In the genomic region with DNA sequence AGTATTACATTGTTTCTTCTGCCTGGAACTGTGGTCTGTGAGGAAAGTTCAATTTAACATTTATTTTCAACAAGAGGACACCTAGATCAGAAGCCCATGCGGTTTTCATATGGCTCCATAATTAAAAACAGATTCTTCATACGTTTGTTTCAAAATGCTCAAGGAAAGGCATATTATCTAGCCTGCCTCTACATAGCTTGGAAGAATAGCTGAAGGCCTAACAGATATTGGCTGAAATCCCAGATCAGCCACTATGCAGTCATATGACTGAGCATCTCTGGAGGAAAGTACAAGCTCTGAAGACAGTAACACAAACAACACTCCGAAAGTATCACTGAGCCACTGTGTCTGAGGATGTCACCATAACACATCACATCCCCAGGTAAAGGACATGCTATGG, we compare ENCODE assay signal across 19 mouse cellular contexts.
DNase-seq lines count a peak whose midpoint lies in the region; ATAC-seq and TF ChIP-seq lines count a peak whose summit lies in the region.
"Had no signal": no experiment of that assay in that cellular context is flagged by ENCODE, and none has a peak within 500 bp of the region (broad histone marks: within the 10 kb centered on the region; RNA-seq: fewer than 3 reads in every experiment).

No protein-coding gene starts in this region.

- H3K9me3 ChIP-seq in forebrain, embryonic 14.5 days (replicated peaks; ENCODE audit: control insufficient read depth, low read length), result no peaks in the 10 kb centered on the region
- no peaks in the 10 kb centered on the region for H3K9me3 ChIP-seq in forebrain, embryonic 10.5 days
- no peaks in the 10 kb centered on the region for H3K9me3 ChIP-seq in limb, embryonic 13.5 days
- no peaks in the 10 kb centered on the region for H3K9me3 ChIP-seq in limb, embryonic 10.5 days (replicated peaks)
- H3K9me3 ChIP-seq: embryonic facial prominence, embryonic 13.5 days; heart, embryonic 10.5 days; neural tube, embryonic 12.5 days had no signal

- ATAC-seq in forebrain, embryonic 14.5 days, result no peak
- peak; percentile 72 for ATAC-seq in limb, embryonic 13.5 days (ENCODE audit: low FRiP score, low read depth)
- ATAC-seq: hindbrain, embryonic 16.5 days; liver, postnatal 0 days; Patski had no signal

- no peaks in the 10 kb centered on the region for H3K27me3 ChIP-seq in forebrain, embryonic 14.5 days (replicated peaks; ENCODE audit: control insufficient read depth, insufficient read depth, low read length)
- H3K27me3 ChIP-seq in forebrain, embryonic 10.5 days (ENCODE audit: poor library complexity, severe bottlenecking), result no peaks in the 10 kb centered on the region
- no peaks in the 10 kb centered on the region for H3K27me3 ChIP-seq in limb, embryonic 13.5 days
- no peaks in the 10 kb centered on the region for H3K27me3 ChIP-seq in limb, embryonic 10.5 days (ENCODE audit: low read depth, poor library complexity, severe bottlenecking)
- H3K27me3 ChIP-seq: embryonic facial prominence, embryonic 13.5 days; neural tube, embryonic 12.5 days; Patski had no signal

- TF ChIP-seq CTCF in embryonic fibroblast, embryonic 13.5 days (IDR thresholded peaks at IDR 0.05; ENCODE audit: borderline replicate concordance, insufficient read depth, low read length), result no peak

- H3K4me1 ChIP-seq in forebrain, embryonic 14.5 days (ENCODE audit: control insufficient read depth, insufficient read depth, low read length), result no peaks in the 10 kb centered on the region
- no peaks in the 10 kb centered on the region for H3K4me1 ChIP-seq in forebrain, embryonic 10.5 days
- H3K4me1 ChIP-seq in limb, embryonic 13.5 days, result peaks cover 6% of the 10 kb centered on the region; the same call in 1 of the 2 replicates
- no peaks in the 10 kb centered on the region for H3K4me1 ChIP-seq in limb, embryonic 10.5 days
- peaks cover 8% of the 10 kb centered on the region for H3K4me1 ChIP-seq in embryonic fibroblast, embryonic 13.5 days (ENCODE audit: control insufficient read depth, insufficient read depth, low read length)
- H3K4me1 ChIP-seq: heart, embryonic 10.5 days; neural tube, embryonic 12.5 days had no signal

- TF ChIP-seq POLR2A in embryonic fibroblast, embryonic 13.5 days (IDR thresholded peaks at IDR 0.05; ENCODE audit: low read depth, low read length), result no peak

- H3K36me3 ChIP-seq in forebrain, embryonic 14.5 days (ENCODE audit: control insufficient read depth, insufficient read depth, low read length), result no peaks in the 10 kb centered on the region
- no peaks in the 10 kb centered on the region for H3K36me3 ChIP-seq in forebrain, embryonic 10.5 days (replicated peaks)
- H3K36me3 ChIP-seq in limb, embryonic 13.5 days, result peaks cover 69% of the 10 kb centered on the region
- H3K36me3 ChIP-seq in limb, embryonic 10.5 days, result no peaks in the 10 kb centered on the region
- H3K36me3 ChIP-seq: heart, embryonic 10.5 days; neural tube, embryonic 12.5 days had no signal

- 86% methylated on average over 3 of the region's 3 CpGs for WGBS in forebrain, embryonic 14.5 days
- WGBS in forebrain, embryonic 10.5 days, result 81% methylated on average over 3 of the region's 3 CpGs
- 32% methylated on average over 3 of the region's 3 CpGs for WGBS in limb, embryonic 13.5 days
- 55% methylated on average over 3 of the region's 3 CpGs for WGBS in limb, embryonic 10.5 days

- no peak overlapping the region for H3K9ac ChIP-seq in forebrain, embryonic 14.5 days (ENCODE audit: low read length)
- no peak overlapping the region for H3K9ac ChIP-seq in limb, embryonic 13.5 days
- H3K9ac ChIP-seq: embryonic facial prominence, embryonic 13.5 days; liver, postnatal 0 days; neural tube, embryonic 12.5 days had no signal

- H3K4me2 ChIP-seq in forebrain, embryonic 14.5 days (ENCODE audit: low read length), result no peak overlapping the region
- no peak overlapping the region for H3K4me2 ChIP-seq in limb, embryonic 13.5 days (replicated peaks)
- H3K4me2 ChIP-seq: embryonic facial prominence, embryonic 13.5 days; neural tube, embryonic 12.5 days had no signal

- no peak overlapping the region for H3K27ac ChIP-seq in forebrain, embryonic 14.5 days (ENCODE audit: low read depth, low read length)
- H3K27ac ChIP-seq in forebrain, embryonic 10.5 days, result no peak overlapping the region
- no peak overlapping the region for H3K27ac ChIP-seq in limb, embryonic 13.5 days
- H3K27ac ChIP-seq in limb, embryonic 10.5 days, result no peak overlapping the region
- H3K27ac ChIP-seq in embryonic fibroblast, embryonic 13.5 days (ENCODE audit: insufficient read depth, low read length), result peak overlapping the region; percentile 91
- H3K27ac ChIP-seq: embryonic facial prominence, embryonic 13.5 days; heart, embryonic 10.5 days; neural tube, embryonic 12.5 days had no signal

- no peak overlapping the region for H3K4me3 ChIP-seq in forebrain, embryonic 14.5 days (ENCODE audit: low read depth, low read length)
- H3K4me3 ChIP-seq in forebrain, embryonic 10.5 days, result no peak overlapping the region
- no peak overlapping the region for H3K4me3 ChIP-seq in limb, embryonic 13.5 days
- H3K4me3 ChIP-seq in limb, embryonic 10.5 days, result no peak overlapping the region
- no peak overlapping the region for H3K4me3 ChIP-seq in embryonic fibroblast, embryonic 13.5 days (ENCODE audit: insufficient read depth, low read length)
- H3K4me3 ChIP-seq: embryonic facial prominence, embryonic 13.5 days; heart, embryonic 10.5 days; neural tube, embryonic 12.5 days had no signal

- peak; percentile 32 for DNase-seq in forebrain, embryonic 14.5 days (ENCODE audit: low spot score)
- no peak for DNase-seq in forebrain, embryonic 10.5 days (ENCODE audit: extremely low spot score, low spot score)
- no peak for DNase-seq in limb, embryonic 10.5 days (ENCODE audit: low spot score)
- DNase-seq in NIH3T3 (ENCODE audit: low read depth), result peak; percentile 70
- DNase-seq in frontal cortex, postnatal 10 days (ENCODE audit: low spot score in 2 of 2), result no peak
- DNase-seq in right cerebral cortex, postnatal 25 days, result no peak
- DNase-seq: adrenal gland, postnatal 36 days; B cell, adult 2 months; cerebellum, adult 9-11 months; heart, postnatal 14 days; liver; liver, postnatal 0 days had no signal

Comparison
In these comparisons a context has a peak if more than half of its experiments do, and no peak if none do; other contexts are left out.
1. DNase-seq: peak in forebrain, embryonic 14.5 days (single experiment) and NIH3T3 (single experiment); none in forebrain, embryonic 10.5 days (single experiment), limb, embryonic 10.5 days (single experiment), frontal cortex, postnatal 10 days (0 of 2) and right cerebral cortex, postnatal 25 days (single experiment).